Mouse (Mus musculus) forebrain, embryonic 13.5 days (tissue): ENCODE results near the gene Maml2. TPM values are rescaled to one million over a fixed set of nuclear protein-coding genes. Genes with fewer than 3 reads are reported as not detected.

Source experiments
- ATAC-seq: fragments of 200-750 bp; cut with Nextera tagmentation; 2 replicates; pipeline ENCODE4 v1.8.0; 2017
- H3K27ac ChIP-seq: fragments of 300-500 bp; sonication (generic); 2 replicates; pipeline ENCODE4 v1.5.1; 2015; ENCODE audit warnings: inconsistent platforms, mild to moderate bottlenecking, moderate library complexity
- H3K27me3 ChIP-seq: fragments of 300-500 bp; sonication (generic); 2 replicates; pipeline ENCODE4 v1.6.1; 2015; ENCODE audit warnings: mild to moderate bottlenecking, inconsistent platforms
- H3K36me3 ChIP-seq: fragments of 300-500 bp; sonication (generic); 2 replicates; pipeline ENCODE4 v1.6.1; 2015; ENCODE audit warnings: mild to moderate bottlenecking, inconsistent platforms; ENCODE audit not compliant: poor library complexity, severe bottlenecking
- H3K4me1 ChIP-seq: fragments of 300-500 bp; sonication (generic); 2 replicates; pipeline ENCODE4 v1.6.1; 2015; ENCODE audit warnings: inconsistent platforms
- H3K4me2 ChIP-seq: fragments of 300-500 bp; sonication (generic); 2 replicates; pipeline ENCODE4 v1.6.1; 2015; ENCODE audit warnings: inconsistent platforms, mild to moderate bottlenecking, moderate library complexity
- H3K4me3 ChIP-seq: fragments of 300-500 bp; sonication (generic); 2 replicates; pipeline ENCODE4 v1.5.1; 2015; ENCODE audit warnings: mild to moderate bottlenecking, inconsistent platforms
- H3K9ac ChIP-seq: fragments of 300-500 bp; sonication (generic); 2 replicates; pipeline ENCODE4 v1.6.1; 2015; ENCODE audit warnings: mild to moderate bottlenecking, inconsistent platforms
- H3K9me3 ChIP-seq: fragments of 300-500 bp; sonication (generic); replicated peaks from 2 replicates; pipeline ENCODE4 v1.6.1; 2016; ENCODE audit warnings: inconsistent platforms
- WGBS: fragments of 180-500 bp; shearing (Covaris S2); methylation state at CpG from one replicate; pipeline ENCODE4 v1.1.7; 2015; 5-methylcytosine and 5-hydroxymethylcytosine counted together
- polyA plus RNA-seq: library from polyadenylated mRNA; unstranded; fragments of >200 nt; fragmentation: Nextera tagmentation; extraction: Ambion mirVana; gene quantifications from 2 replicates; pipeline ENCODE4 v1.2.1, GENCODE M21; 2015

Gene Maml2
- polyA plus RNA-seq, 1 experiment from 2014 or later: 8.8 TPM

DNA sequence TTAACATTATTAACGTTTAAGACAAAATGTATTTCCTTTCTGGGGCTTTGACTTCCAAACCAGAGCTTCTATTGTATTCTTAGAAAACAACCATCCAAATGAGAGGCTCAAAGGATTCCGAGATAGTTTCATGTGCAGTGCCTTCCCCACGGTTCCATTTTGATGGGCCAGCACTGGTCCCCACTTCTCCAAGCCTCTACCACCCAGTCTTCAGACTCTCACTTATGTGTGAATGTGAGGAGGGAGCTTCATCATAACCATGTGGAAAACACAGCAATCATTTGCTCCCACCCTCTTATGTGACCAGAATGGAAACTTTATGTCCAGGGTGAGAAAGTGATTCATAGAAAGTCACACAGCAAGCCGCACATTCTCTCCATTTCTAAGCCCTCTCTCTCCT, 354.1 kb downstream of the Maml2 start:
- no peaks in the 10 kb centered on the region for H3K27me3 ChIP-seq
- no peaks in the 10 kb centered on the region for H3K9me3 ChIP-seq
- 28% methylated on average over 4 of the region's 4 CpGs for WGBS
- 0 out of 2 replicates have a peak overlapping the region, but pooled peaks have one; percentile 35 for H3K4me2 ChIP-seq
- H3K36me3 ChIP-seq: no peaks in the 10 kb centered on the region
- H3K9ac ChIP-seq: no peak overlapping the region
- ATAC-seq: no peak
- H3K4me1 ChIP-seq: peaks cover 20% of the 10 kb centered on the region
- no peak overlapping the region for H3K4me3 ChIP-seq
- no peak overlapping the region for H3K27ac ChIP-seq

DNA sequence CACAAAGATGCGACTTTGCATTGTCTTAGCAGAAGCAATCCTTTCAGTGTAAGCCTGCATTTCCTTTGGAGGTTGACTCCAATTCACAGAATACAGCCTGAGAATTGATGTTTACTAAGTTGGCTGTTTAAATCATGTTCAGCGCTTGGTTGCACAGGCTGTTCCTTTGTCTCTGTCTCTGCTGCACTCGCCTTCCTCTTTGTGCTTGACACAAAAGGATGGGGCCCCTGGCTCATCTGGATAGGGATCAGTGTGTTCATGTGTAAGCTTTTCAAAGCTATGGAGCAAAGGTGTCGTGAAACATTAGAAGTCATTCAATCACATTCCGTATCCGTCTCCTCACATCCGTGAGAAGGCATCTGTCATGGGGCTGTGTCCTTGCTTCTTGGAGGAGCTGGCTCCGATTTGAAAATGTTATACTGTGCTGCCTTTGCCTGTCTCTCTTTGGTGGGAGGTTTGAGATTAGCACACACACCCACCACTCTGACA, 354.7 kb downstream of the Maml2 start:
- Histone ChIP-seq H3K4me3 (no peak overlapping the region), H3K9ac (no peak overlapping the region), H3K27me3 (no peaks in the 10 kb centered on the region), H3K36me3 (no peaks in the 10 kb centered on the region), H3K4me2 (peak overlapping the region; percentile 35), H3K4me1 (peaks cover 20% of the 10 kb centered on the region), H3K27ac (peak overlapping the region; percentile 49), H3K9me3 (no peaks in the 10 kb centered on the region)
- ATAC-seq: peak; percentile 70
- WGBS: 10% methylated on average over 8 of the region's 8 CpGs

DNA sequence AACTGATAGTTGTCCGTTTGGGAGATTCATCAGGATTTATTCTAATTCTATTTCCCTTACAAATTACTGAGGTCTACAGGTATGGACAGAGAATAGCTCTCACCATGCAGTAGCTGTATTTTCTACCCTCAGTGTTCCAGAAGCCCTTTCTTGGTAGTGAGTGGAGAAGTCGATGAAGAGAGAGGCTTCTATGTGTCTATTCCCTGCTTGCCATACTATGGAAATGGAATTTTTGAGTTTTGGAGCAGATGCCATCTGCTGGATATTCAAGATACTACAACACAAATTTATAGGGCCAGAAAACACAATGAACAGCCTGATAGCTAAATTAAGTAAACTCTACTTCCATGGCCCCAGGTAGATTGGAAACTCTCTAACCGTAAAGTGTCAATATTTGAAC, 355.2 kb downstream of the Maml2 start:
- Histone ChIP-seq H3K9ac (no peak overlapping the region), H3K36me3 (no peaks in the 10 kb centered on the region), H3K27me3 (no peaks in the 10 kb centered on the region), H3K4me2 (peak overlapping the region; percentile 35), H3K4me3 (no peak overlapping the region), H3K9me3 (no peaks in the 10 kb centered on the region), H3K4me1 (peaks cover 20% of the 10 kb centered on the region), H3K27ac (peak overlapping the region; percentile 49; the same call in 1 of the 2 replicates)
- ATAC-seq: peak; percentile 89
- 24% methylated on average over 3 of the region's 3 CpGs for WGBS

DNA sequence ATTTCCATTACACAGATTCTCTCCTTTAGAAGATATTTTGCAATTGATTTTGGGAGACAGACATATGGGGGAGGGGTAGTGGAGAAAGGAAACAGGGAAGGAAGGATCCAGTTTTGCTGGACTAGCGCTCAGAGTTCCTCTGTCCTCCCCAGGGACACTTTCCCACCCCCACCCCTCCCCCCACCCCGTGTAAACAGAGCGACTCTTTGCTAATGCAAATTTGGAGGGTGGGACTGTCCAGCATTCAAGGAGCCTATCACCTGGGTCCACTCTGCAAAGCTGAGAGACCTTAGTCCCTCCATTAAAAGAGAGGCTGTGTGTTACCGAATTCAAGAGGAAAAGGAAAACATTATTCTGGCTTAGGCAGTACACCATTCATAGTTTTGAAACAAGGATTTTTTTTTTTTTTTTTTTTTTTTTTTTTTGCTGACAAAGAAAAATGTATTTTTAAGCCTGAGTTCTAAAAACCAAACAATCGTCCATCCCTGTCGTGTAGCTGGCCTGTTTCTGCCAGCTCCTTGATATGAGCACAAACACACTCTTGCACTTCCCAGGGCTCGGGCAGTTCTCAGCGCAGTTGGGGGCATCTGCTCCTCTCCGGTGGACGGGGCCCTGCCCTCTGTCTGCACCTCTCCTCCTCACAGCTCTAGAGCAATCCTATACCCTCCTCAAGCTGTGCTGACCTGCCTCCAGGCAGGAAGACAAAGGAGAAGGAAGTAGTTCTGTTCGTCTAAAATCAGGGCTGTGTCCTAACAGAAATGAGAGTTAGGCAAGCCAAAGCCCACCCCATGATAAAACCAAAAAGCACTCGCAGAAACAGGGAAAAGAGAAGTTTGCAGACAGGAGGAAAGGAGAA, 364.2 kb downstream of the Maml2 start:
- Histone ChIP-seq H3K36me3 (no peaks in the 10 kb centered on the region), H3K4me3 (no peak overlapping the region), H3K27ac (no peak overlapping the region), H3K4me2 (peak overlapping the region; percentile 21; the same call in 1 of the 2 replicates), H3K4me1 (peaks cover 12% of the 10 kb centered on the region), H3K27me3 (no peaks in the 10 kb centered on the region), H3K9ac (0 out of 2 replicates have a peak overlapping the region, but pooled peaks have one; percentile 18), H3K9me3 (no peaks in the 10 kb centered on the region)
- whole genome bisulfite sequencing: 4% methylated on average over 12 of the region's 12 CpGs
- ATAC-seq: peak; percentile 33; the same call in 1 of the 2 replicates

DNA sequence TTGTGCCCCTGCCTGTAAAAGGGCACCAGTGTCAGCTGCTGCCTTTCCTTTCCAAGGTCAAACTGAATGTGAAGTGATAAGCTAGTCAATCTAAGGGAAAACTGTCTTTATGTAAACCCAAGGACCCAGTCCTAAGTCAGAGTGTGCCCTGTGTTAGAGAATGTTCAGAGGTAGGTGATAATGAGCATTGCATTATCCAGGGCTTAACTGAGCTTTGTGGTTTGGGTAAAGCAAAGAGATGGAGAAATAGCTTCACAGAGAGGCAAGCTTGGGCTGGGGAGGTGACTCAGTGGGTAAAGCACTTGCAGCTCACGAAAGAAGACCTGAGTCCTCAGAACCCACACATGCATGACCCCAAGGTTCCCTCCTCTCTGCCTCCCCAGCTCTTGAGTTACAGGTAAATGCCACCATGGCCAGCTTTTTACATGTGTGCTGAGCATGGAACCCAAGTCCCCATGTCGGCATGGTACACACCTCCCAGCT, 367.8 kb downstream of the Maml2 start:
- H3K27ac ChIP-seq: no peak overlapping the region
- no peaks in the 10 kb centered on the region for H3K9me3 ChIP-seq
- H3K4me3 ChIP-seq: no peak overlapping the region
- 85% methylated on average over 2 of the region's 2 CpGs for WGBS
- H3K4me1 ChIP-seq: peaks cover 14% of the 10 kb centered on the region
- no peaks in the 10 kb centered on the region for H3K27me3 ChIP-seq
- H3K36me3 ChIP-seq: no peaks in the 10 kb centered on the region
- no peak overlapping the region for H3K4me2 ChIP-seq
- no peak overlapping the region for H3K9ac ChIP-seq
- ATAC-seq: no peak

DNA sequence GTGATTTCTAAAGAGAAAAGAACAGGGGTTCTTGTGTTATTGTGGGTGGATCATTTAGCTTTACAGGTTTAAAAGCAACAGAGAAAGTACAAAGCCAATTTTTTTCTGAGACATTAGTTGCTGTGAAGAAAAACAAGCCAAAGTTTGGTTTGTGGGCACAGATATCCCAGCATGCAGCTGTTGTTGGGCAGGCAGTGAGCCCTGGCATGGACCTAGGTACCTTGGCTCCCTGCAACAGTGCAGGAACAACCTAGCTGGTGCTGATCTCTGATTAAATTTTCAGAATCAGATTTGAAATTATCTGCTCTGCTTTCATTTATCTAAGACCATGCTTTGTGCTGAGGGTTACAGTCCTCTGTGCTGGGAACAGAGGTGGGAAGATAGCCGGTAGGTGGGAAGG, 370.2 kb downstream of the Maml2 start:
- Histone ChIP-seq H3K27ac (no peak overlapping the region), H3K27me3 (no peaks in the 10 kb centered on the region), H3K4me3 (no peak overlapping the region), H3K4me2 (no peak overlapping the region), H3K9me3 (no peaks in the 10 kb centered on the region), H3K9ac (no peak overlapping the region), H3K36me3 (no peaks in the 10 kb centered on the region), H3K4me1 (peaks cover 9% of the 10 kb centered on the region)
- 95% methylated on average over 1 of the region's 1 CpGs for WGBS
- ATAC-seq: no peak

DNA sequence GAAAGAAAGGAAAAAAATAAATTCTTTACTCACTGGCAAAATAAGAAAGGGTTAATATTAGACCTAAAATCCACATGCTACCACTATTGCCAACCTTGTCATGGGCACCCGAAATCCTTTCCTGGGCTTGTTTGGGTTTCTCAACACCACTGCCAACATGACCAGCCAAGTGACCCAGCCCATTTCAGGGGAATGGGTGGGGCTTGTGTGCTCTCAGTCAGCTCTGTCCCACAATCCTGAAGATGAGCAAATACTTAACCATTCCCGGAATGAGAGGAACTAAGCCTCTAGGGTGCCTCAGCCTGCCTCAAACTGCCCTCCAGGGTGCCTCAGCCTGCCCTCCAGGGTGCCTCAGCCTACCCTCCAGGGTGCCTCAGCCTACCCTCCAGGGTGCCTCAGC, 371.0 kb downstream of the Maml2 start:
- Histone ChIP-seq H3K9me3 (no peaks in the 10 kb centered on the region), H3K27me3 (no peaks in the 10 kb centered on the region), H3K4me1 (peaks cover 9% of the 10 kb centered on the region), H3K9ac (no peak overlapping the region), H3K4me2 (no peak overlapping the region), H3K4me3 (no peak overlapping the region), H3K36me3 (no peaks in the 10 kb centered on the region), H3K27ac (no peak overlapping the region)
- WGBS: 77% methylated on average over 2 of the region's 2 CpGs
- ATAC-seq: no peak

DNA sequence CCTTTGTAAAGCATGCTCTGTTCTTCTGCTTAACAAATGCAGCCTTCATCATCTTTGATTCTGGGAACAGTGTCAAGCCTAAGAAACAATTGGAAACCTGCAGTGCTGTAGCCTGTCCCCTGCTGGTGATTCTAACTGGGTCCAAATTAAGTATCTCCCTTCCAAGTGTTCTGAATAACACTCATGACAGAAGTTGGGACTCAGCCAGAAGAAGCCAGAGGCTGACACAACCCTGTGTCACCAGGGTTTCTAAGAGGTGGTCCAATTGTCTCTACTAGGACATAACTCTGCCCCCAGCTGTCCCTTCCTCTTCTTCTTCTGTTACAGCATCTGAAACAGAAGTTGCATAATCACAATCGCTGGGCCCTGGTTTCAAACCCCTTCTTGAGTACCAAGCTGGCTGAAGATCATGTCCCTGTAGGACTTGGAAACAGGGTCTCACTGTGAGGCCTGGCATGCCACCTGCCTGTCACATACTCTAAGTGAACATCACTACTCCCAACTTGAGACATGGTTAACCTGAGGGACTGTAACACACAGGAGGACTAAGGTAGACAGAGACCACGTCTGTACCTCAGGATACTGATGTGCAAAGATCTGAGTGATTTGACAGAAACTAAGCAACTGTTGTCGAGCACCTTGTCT, 373.5 kb downstream of the Maml2 start:
- Histone ChIP-seq H3K27ac (0 out of 2 replicates have a peak overlapping the region, but pooled peaks have one; percentile 12), H3K4me1 (peaks cover 9% of the 10 kb centered on the region), H3K27me3 (no peaks in the 10 kb centered on the region), H3K9me3 (no peaks in the 10 kb centered on the region), H3K9ac (no peak overlapping the region), H3K36me3 (no peaks in the 10 kb centered on the region), H3K4me2 (no peak overlapping the region), H3K4me3 (no peak overlapping the region)
- WGBS: 76% methylated on average over 3 of the region's 3 CpGs
- ATAC-seq: peak; percentile 16; the same call in 1 of the 2 replicates

DNA sequence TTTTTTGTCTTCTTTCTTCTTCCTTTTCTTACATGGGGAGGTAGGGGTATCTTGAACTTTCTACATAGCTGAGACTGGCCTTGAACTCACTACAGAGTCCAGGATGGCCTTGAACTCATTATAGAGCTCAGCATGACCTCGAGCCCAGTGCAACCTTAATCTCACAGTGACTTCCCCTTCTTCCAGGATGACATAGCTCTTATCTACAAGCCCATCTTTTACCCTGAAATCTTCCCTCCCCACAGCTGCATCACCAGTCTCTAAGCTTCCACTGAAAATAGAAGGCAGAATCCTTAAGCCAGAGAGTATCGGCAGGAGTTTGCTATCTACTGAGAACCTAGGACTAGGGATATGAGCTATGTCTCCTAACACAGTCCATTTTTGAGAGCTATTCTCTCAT, 375.5 kb downstream of the Maml2 start:
- H3K36me3 ChIP-seq: no peaks in the 10 kb centered on the region
- H3K9ac ChIP-seq: no peak overlapping the region
- no peaks in the 10 kb centered on the region for H3K9me3 ChIP-seq
- H3K4me2 ChIP-seq: no peak overlapping the region
- 91% methylated on average over 2 of the region's 2 CpGs for WGBS
- no peak overlapping the region for H3K4me3 ChIP-seq
- no peaks in the 10 kb centered on the region for H3K27me3 ChIP-seq
- H3K27ac ChIP-seq: no peak overlapping the region
- no peak for ATAC-seq
- H3K4me1 ChIP-seq: peaks cover 9% of the 10 kb centered on the region

DNA sequence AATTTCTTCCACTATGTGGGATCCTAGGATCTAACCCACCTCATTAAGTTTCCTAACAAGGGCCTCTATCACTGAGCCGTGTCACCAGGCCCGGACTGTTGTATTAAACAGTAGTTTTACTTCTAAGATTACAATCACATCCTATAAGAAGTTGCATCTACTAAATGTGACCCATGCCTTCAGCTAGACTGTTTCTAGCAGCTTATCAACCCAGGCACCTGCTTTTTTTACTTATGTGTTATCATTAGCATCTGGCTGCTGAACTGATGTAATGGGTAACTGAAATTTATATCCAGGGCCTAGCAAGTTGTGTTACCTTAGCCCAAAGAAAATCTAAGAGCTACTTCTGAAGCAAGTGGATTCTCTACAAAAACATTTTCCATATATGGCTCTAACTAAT, 380.3 kb downstream of the Maml2 start:
- Histone ChIP-seq H3K4me1 (peaks cover 16% of the 10 kb centered on the region), H3K9me3 (no peaks in the 10 kb centered on the region), H3K27me3 (no peaks in the 10 kb centered on the region), H3K27ac (no peak overlapping the region), H3K36me3 (0 out of 2 replicates have a peak, but pooled peaks cover 3% of the 10 kb centered on the region), H3K4me3 (no peak overlapping the region), H3K4me2 (no peak overlapping the region), H3K9ac (no peak overlapping the region)
- 88% methylated on average over 2 of the region's 2 CpGs for WGBS
- ATAC-seq: no peak

DNA sequence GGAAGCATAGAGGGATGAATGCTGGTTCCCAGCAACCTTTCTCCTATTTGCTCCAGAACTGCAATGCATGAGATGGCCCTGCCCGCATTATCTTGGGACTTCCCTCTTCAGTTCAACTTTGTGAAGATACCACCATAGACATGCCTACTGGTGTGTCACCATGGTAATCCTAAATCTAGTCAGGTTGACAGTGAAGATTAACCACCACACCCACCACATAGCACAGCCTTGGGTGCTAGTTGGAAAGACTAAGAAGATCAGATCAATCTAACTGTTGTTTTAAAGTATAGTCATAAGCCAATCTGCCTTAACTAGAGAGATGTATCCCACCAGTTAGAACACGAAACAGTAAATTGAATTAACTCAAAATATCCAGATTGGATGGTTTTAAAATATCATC, 381.9 kb downstream of the Maml2 start:
- H3K27ac ChIP-seq: no peak overlapping the region
- no peaks in the 10 kb centered on the region for H3K27me3 ChIP-seq
- no peak overlapping the region for H3K9ac ChIP-seq
- WGBS: 94% methylated on average over 2 of the region's 2 CpGs
- H3K4me3 ChIP-seq: no peak overlapping the region
- no peaks in the 10 kb centered on the region for H3K9me3 ChIP-seq
- no peak overlapping the region for H3K4me2 ChIP-seq
- peaks cover 16% of the 10 kb centered on the region for H3K4me1 ChIP-seq
- 0 out of 2 replicates have a peak, but pooled peaks cover 3% of the 10 kb centered on the region for H3K36me3 ChIP-seq
- ATAC-seq: no peak

DNA sequence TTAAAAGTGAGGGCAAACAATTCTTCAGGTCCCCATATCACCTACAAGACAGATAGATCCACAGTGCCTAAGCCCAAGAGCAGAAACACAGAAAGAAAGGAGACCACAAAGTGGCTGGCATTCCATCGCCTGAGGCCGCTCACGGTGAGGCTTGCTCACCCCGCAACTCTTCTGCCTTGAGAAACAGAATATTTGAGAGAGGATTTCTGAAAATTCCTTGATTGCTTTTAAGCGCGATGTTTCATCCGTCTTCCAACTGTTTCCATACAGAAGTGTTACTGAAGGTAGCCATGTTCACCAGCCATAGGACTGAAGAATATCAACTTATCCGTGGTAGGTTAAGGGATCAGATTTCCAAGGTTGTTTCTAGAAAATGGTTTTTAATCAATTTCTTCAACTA, 383.4 kb downstream of the Maml2 start:
- ATAC-seq: no peak; the same call in 1 of the 2 replicates
- peak overlapping the region; percentile 63 for H3K27ac ChIP-seq
- H3K36me3 ChIP-seq: 0 out of 2 replicates have a peak, but pooled peaks cover 3% of the 10 kb centered on the region
- H3K9me3 ChIP-seq: no peaks in the 10 kb centered on the region
- no peaks in the 10 kb centered on the region for H3K27me3 ChIP-seq
- WGBS: 82% methylated on average over 8 of the region's 8 CpGs
- H3K4me3 ChIP-seq: no peak overlapping the region
- peaks cover 16% of the 10 kb centered on the region for H3K4me1 ChIP-seq
- no peak overlapping the region for H3K9ac ChIP-seq
- peak overlapping the region; percentile 41 for H3K4me2 ChIP-seq
